Mouse (Mus musculus): ENCODE measurements around the gene Tmbim1. TPM values are rescaled to one million over a fixed set of nuclear protein-coding genes. Genes with fewer than 3 reads are reported as not detected.

Gene Tmbim1
- polyA plus RNA-seq, 1 experiment = 41.7 TPM

GRCm38 (mm10) chr1:74308001-74308964 is 2.9 kb upstream of the Tmbim1 start:
- Histone ChIP-seq H3K4me1 (ENCODE audit: control insufficient read depth, insufficient read depth, insufficient read length, low read length) (peaks cover 4% of the 10 kb centered on the region; the same call in 1 of the 2 replicates), H3K4me3 (ENCODE audit: insufficient read depth, low read depth, low read length) (no peak overlapping the region), H3K27ac (replicated peaks; ENCODE audit: low read depth, low read length) (no peak overlapping the region)

- Histone ChIP-seq H3K27ac (replicated peaks; ENCODE audit: low read depth, low read length) (no peak overlapping the region), H3K4me3 (ENCODE audit: insufficient read depth, low read depth, low read length) (no peak overlapping the region), H3K4me1 (ENCODE audit: control insufficient read depth, insufficient read depth, insufficient read length, low read length) (peaks cover 12% of the 10 kb centered on the region)
Measured at GRCm38 (mm10) chr1:74307146-74307545, 1.7 kb upstream of the Tmbim1 start.

GRCm38 (mm10) chr1:74304946-74305345 is 476 bp downstream of the Tmbim1 start:
- Histone ChIP-seq H3K4me3 (ENCODE audit: insufficient read depth, low read depth, low read length) (no peak overlapping the region), H3K4me1 (ENCODE audit: control insufficient read depth, insufficient read depth, insufficient read length, low read length) (peaks cover 26% of the 10 kb centered on the region), H3K27ac (replicated peaks; ENCODE audit: low read depth, low read length) (no peak overlapping the region; the same call in 1 of the 2 replicates)

GRCm38 (mm10) chr1:74304339-74304790 is 1.1 kb downstream of the Tmbim1 start:
- Histone ChIP-seq H3K4me3 (ENCODE audit: insufficient read depth, low read depth, low read length) (peak overlapping the region; percentile 98), H3K27ac (replicated peaks; ENCODE audit: low read depth, low read length) (peak overlapping the region; percentile 99), H3K4me1 (ENCODE audit: control insufficient read depth, insufficient read depth, insufficient read length, low read length) (peaks cover 28% of the 10 kb centered on the region)

- Histone ChIP-seq H3K4me1 (ENCODE audit: control insufficient read depth, insufficient read depth, insufficient read length, low read length) (peaks cover 34% of the 10 kb centered on the region), H3K4me3 (ENCODE audit: insufficient read depth, low read depth, low read length) (peak overlapping the region; percentile 98), H3K27ac (replicated peaks; ENCODE audit: low read depth, low read length) (peak overlapping the region; percentile 99)
Measured at GRCm38 (mm10) chr1:74303509-74304338, 1.7 kb downstream of the Tmbim1 start.

GRCm38 (mm10) chr1:74302835-74303234 is 2.6 kb downstream of the Tmbim1 start:
- Histone ChIP-seq H3K27ac (replicated peaks; ENCODE audit: low read depth, low read length) (peak overlapping the region; percentile 75), H3K4me3 (ENCODE audit: insufficient read depth, low read depth, low read length) (peak overlapping the region; percentile 49), H3K4me1 (ENCODE audit: control insufficient read depth, insufficient read depth, insufficient read length, low read length) (peaks cover 43% of the 10 kb centered on the region)

GRCm38 (mm10) chr1:74302229-74302628 is 3.2 kb downstream of the Tmbim1 start:
- H3K4me3 ChIP-seq (ENCODE audit: insufficient read depth, low read depth, low read length) = peak overlapping the region; percentile 49
- peak overlapping the region; percentile 75 for H3K27ac ChIP-seq (replicated peaks; ENCODE audit: low read depth, low read length)
- H3K4me1 ChIP-seq (ENCODE audit: control insufficient read depth, insufficient read depth, insufficient read length, low read length) = peaks cover 49% of the 10 kb centered on the region

GRCm38 (mm10) chr1:74300347-74301110 is 4.9 kb downstream of the Tmbim1 start:
- no peak overlapping the region for H3K4me3 ChIP-seq (ENCODE audit: insufficient read depth, low read depth, low read length)
- H3K4me1 ChIP-seq (ENCODE audit: control insufficient read depth, insufficient read depth, insufficient read length, low read length) = peaks cover 64% of the 10 kb centered on the region
- peak overlapping the region; percentile 86 for H3K27ac ChIP-seq (replicated peaks; ENCODE audit: low read depth, low read length)

GRCm38 (mm10) chr1:74298996-74299395 is 6.4 kb downstream of the Tmbim1 start:
- peaks cover 76% of the 10 kb centered on the region for H3K4me1 ChIP-seq (ENCODE audit: control insufficient read depth, insufficient read depth, insufficient read length, low read length)
- H3K27ac ChIP-seq (replicated peaks; ENCODE audit: low read depth, low read length) = peak overlapping the region; percentile 86
- no peak overlapping the region for H3K4me3 ChIP-seq (ENCODE audit: insufficient read depth, low read depth, low read length)

GRCm38 (mm10) chr1:74298157-74298750 is 7.2 kb downstream of the Tmbim1 start:
- H3K4me1 ChIP-seq (ENCODE audit: control insufficient read depth, insufficient read depth, insufficient read length, low read length) = peaks cover 80% of the 10 kb centered on the region
- H3K27ac ChIP-seq (replicated peaks; ENCODE audit: low read depth, low read length) = peak overlapping the region; percentile 86
- H3K4me3 ChIP-seq (ENCODE audit: insufficient read depth, low read depth, low read length) = no peak overlapping the region

- Histone ChIP-seq H3K4me3 (ENCODE audit: insufficient read depth, low read depth, low read length) (no peak overlapping the region), H3K27ac (replicated peaks; ENCODE audit: low read depth, low read length) (peak overlapping the region; percentile 92), H3K4me1 (ENCODE audit: control insufficient read depth, insufficient read depth, insufficient read length, low read length) (peaks cover 73% of the 10 kb centered on the region)
Measured at GRCm38 (mm10) chr1:74297269-74297668, 8.2 kb downstream of the Tmbim1 start.

- H3K4me1 ChIP-seq (ENCODE audit: control insufficient read depth, insufficient read depth, insufficient read length, low read length) = peaks cover 66% of the 10 kb centered on the region
- peak overlapping the region; percentile 12; the same call in 1 of the 2 replicates for H3K4me3 ChIP-seq (ENCODE audit: insufficient read depth, low read depth, low read length)
- peak overlapping the region; percentile 92 for H3K27ac ChIP-seq (replicated peaks; ENCODE audit: low read depth, low read length)
Measured at GRCm38 (mm10) chr1:74296477-74296876, 8.9 kb downstream of the Tmbim1 start.

- Histone ChIP-seq H3K27ac (replicated peaks; ENCODE audit: low read depth, low read length) (peak overlapping the region; percentile 92), H3K4me3 (ENCODE audit: insufficient read depth, low read depth, low read length) (peak overlapping the region; percentile 12), H3K4me1 (ENCODE audit: control insufficient read depth, insufficient read depth, insufficient read length, low read length) (peaks cover 60% of the 10 kb centered on the region)
Measured at GRCm38 (mm10) chr1:74295456-74296171, 9.8 kb downstream of the Tmbim1 start.
